Mouse (Mus musculus): ENCODE results near the gene Nrip1.
A peak's percentile ranks its signal among the peaks of the same experiment; 100 is the strongest.

The Nrip1 gene

GRCm38 (mm10) chr16:76344030-76344429 is 29.6 kb downstream of the Nrip1 start:
- DNase-seq, result no peak

GRCm38 (mm10) chr16:76341636-76342035 is 32.0 kb downstream of the Nrip1 start:
- DNase-seq, result peak in 1 of 2 experiments; percentile 18

DNA sequence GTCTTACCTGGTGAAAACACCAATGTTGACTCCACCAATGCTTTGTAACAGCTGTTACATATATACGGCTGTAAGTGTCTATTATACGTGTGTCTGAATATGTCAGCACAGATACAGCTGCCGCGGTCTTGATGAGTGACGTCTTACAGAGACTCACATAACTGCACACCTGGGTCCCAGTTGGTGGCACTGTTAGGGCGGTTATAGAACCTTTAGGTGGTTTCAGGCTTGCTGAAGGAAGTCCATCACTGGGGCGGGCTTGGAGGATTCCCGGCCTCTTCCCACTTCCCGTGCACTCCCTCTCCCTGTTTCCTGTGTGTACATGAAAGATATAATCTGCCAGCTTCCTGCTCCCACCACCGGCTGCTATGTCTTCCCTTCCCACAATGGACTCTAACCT is 34.4 kb downstream of the Nrip1 start:
- peak in 1 of 2 experiments; percentile 31 for DNase-seq

GRCm38 (mm10) chr16:76337351-76337750 is 36.3 kb downstream of the Nrip1 start:
- no peak for DNase-seq

DNA sequence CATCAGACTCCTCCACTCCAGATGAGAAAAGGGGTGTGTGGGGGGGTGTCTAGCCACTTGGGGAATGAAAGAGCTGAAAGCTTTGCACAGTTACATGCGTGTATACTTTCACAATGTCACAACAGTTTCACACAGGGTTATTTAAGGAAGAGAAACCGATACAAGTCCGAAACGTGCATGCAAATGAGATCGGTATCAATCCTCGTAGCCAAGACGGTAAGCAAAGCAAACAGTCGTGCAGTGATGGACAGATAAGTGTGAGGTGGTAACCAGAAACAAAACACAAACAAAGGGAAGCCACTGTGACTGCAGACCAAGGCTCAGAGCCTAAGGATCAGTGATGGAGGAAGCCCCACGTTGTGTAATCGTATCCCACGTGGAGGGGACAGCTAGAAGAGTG is 36.7 kb downstream of the Nrip1 start:
- DNase-seq, result no peak

DNA sequence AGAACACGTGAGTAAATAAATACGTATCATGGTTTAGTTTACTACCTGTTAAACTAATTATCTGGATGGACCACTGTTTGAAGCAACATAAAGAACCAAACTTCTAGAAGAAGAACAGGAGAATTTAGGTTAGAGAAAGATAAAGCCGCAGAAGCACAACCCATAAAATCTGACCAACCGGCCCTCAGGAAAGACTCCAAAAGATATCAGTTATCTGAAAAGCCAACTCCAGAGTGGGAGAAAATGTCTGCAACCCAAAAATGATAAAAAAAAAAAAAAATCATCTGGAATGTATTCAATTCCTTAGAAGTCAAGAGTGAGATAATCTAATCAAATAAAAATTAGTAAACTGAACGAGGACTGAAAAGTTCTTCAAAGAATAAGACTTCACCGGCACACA is 37.7 kb downstream of the Nrip1 start:
- no peak for DNase-seq

GRCm38 (mm10) chr16:76332127-76332526 is 41.5 kb downstream of the Nrip1 start:
- DNase-seq, result no peak

GRCm38 (mm10) chr16:76331231-76331630 is 42.4 kb downstream of the Nrip1 start:
- no peak for DNase-seq

- no peak for DNase-seq
These were observed 48.3 kb downstream of the Nrip1 start for GRCm38 (mm10) chr16:76325315-76325710.

- no peak for DNase-seq
These were observed 49.0 kb downstream of the Nrip1 start for GRCm38 (mm10) chr16:76324411-76325314.

DNA sequence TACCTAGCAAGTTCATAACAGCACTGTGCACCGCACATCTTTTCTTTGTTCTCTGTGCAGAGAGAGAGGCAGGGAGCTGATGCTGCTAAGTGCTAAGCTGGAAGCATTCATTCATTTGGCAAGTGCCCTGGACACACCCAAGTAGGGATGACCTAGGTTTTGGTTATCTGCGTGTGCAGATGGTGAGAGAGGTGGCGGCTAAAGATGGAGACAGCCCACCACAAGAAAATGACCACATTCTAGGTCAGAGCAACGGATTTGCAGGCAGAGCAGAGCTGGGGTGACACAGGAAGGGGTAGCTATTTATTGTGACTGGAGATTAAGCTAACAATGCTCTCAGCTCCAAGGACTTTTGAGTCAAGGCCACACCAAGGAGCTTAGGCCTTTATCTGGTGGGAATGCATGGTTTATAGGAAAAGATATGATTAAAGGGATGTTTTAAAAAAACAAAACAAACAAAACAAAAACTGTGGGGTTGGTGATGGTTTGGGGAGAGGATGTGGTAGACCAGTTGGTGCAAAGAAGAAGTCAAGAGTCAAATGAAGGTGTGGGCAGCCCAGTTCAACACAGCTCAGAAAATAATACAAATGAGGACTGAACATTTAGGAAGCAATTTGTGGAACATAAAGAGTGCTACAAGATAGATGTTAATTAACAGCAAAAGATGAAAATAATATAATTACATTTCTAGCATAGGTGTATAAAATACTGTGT is 49.9 kb downstream of the Nrip1 start:
- no peak for DNase-seq

DNA sequence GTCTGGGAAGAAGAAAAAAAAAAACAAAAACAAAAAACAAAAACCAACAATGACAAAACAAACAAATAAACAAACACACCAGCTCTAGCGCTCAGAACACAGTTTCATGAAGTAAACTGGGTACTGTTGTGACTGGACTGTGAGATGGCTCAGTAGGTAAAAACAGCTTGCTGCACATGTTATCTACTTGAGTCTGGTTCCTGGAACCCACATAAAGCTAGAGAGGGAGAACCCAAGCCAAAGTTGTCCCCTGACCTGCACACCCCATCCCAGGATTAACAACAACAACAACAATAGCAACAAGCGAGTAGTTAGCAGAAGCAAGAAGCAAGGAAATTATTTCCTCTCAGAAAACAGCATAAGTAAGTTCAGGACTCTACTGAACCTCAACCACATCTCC is 50.5 kb downstream of the Nrip1 start:
- no peak for DNase-seq

GRCm38 (mm10) chr16:76321527-76322165 is 52.0 kb downstream of the Nrip1 start:
- no peak for DNase-seq

- DNase-seq, result no peak
These were observed 53.5 kb downstream of the Nrip1 start for GRCm38 (mm10) chr16:76320118-76320473.

DNA sequence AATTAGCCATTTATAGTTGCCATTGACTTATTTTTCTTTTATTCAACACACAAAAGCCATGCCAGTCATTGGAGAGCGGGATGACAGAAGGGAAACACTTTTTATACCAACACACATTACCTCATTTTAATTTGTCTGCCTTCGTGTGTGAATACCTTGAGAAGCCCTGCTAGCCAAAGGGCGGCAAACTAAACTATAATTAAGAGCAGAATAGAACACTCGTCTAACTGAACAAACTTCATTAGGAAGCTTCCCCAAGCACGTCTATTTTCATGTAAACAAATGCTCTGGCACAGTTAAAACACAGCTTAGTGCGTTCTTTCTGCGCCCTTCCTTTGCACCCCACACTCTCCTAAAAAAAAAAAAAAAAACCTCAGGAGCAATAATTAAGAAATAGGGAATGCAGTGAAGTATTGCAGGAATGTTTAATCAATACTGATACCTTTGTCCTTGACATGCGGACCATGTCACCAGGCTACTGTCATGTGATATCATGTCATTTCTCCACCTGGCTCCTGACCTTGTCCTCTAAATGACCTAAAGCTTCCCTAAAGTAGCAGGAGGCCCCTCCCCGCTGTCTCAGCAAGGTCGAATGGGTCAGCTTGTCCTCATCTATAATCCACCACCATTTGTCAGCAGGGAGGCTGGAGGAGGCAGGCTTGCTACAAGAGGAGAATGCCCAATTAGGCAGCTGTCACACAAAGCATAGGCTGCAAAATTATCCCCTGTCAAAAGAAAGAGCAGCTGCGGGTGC is 54.1 kb downstream of the Nrip1 start:
- no peak for DNase-seq

DNA sequence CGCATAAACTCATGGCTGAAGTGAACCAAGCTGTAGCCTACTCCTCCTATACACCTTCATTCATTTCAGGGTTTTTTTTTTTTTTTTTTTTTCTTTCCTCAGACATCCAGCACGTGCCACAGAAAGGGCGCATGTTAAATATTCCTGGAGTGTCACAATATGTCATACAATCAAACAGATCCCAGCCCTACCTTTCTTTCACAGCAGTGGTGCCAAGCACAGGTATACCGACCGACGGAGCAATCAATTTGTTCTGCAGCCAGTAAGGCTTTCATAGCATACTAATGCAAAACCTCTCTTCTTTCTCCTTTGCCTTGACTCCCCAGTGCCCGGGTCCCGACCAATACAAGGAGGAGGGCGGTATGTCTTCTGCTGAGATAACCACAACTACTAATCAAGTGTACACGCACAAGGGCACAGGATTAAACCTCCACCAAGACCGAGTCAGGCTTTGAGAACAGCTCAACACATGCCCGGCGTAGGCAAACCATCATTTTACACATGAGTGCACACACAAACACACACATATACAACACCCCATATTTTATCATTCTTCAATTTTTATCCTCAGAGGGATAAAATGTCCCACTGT is 55.2 kb downstream of the Nrip1 start:
- no peak for DNase-seq

DNA sequence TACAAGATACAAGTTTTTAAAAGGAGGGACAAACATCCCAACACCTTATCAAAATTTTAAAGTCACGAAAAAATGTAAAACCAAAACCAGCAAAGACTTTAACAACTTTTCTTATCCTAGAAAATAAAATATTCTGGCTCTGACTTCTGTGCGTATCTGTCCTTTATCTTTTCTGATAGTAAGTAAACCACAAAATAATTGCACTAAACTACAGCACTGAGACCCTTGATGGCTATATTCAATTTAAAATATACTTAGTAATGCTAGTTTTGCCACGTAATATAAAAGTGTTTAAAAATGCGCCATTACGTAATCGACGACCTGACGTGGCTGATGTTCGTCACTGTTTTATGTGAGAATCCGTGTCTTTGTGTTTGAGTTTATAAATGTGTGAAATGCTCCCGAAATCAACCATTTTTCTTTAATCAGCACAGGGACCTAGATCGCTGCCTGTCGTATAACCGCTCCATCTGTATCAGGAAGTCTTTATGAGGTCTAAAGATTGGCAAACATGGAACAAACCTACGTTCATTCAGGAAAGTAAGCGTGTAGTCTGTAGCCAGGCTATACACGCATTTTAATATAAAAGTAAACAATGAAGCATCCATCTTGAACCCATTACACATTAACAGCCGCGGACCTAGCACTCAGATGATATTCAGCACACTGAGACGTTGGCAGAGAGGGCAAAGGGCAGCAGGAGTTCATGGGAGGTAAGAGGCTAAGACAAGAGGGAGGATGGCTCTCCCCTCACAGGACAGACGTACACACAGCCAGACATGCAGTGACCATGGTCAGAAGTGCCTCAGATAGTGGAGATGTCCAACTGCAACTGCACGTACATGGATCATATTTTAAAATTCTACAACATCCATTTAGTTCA is 56.4 kb downstream of the Nrip1 start:
- no peak for DNase-seq

GRCm38 (mm10) chr16:76315642-76316041 is 58.0 kb downstream of the Nrip1 start:
- DNase-seq, result no peak

GRCm38 (mm10) chr16:76314013-76314950 is 59.3 kb downstream of the Nrip1 start:
- DNase-seq, result no peak

- no peak for DNase-seq
These were observed 60.7 kb downstream of the Nrip1 start for GRCm38 (mm10) chr16:76312887-76313420.

Data from lung, postnatal 4 days (tissue).